Mouse (Mus musculus) embryonic fibroblast, embryonic 13.5 days (primary cell): ENCODE measurements around the gene Psmd12.

ENCODE experiments used
- CTCF ChIP-seq: IDR thresholded peaks from 2 replicates; pipeline ENCODE4 v1.5.1; 2011; ENCODE audit warnings: mild to moderate bottlenecking, control low read depth, low read length, moderate library complexity, borderline replicate concordance; ENCODE audit not compliant: insufficient read depth
- POLR2A ChIP-seq: IDR thresholded peaks from 2 replicates; pipeline ENCODE4 v1.6.1; 2011; ENCODE audit warnings: low read depth, mild to moderate bottlenecking, control low read depth, low read length, moderate library complexity

- TF ChIP-seq CTCF (no peak), POLR2A (no peak)
These were observed 41.6 kb upstream of the Psmd12 start for GRCm38 (mm10) chr11:107437723-107438122.
